Mouse (Mus musculus): ENCODE results near the gene Gldc.

Gene Gldc

DNA sequence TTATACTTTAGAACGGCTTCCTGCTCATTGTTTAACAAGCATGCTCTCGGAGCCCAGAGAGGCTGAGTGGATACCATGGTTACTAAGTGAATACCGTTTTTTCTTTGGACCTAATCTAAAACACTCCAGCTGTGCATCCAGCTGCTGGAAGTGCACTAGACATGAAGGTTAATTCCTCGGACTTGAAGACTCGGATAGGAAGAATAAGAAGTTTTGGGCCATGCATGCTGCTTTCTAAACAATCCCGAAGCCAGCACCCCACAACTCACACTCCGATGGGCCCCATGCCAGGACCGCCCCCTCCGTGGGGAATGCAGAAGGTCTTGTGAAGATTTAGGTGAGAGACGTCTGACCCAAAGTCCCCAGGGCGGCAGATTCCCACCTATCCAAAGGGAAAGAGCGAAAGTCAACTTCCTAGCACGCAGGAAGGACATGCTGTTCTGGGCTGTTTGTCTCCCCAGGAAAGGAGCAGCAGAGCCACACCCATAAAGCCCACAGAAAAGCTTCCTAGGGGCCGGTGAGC is 60.2 kb downstream of the Gldc start:
- in situ Hi-C loops (cut with MboI; ENCODE audit: low pct_unique_long_range_greater_than_20kb in 1 of 2, low sequenced_read_pairs in 2 of 2, unreplicated experiment in 1 of 2): no loop called here

GRCm38 (mm10) chr19:30112961-30113688 is 62.1 kb downstream of the Gldc start:
- in situ Hi-C loops (cut with MboI; ENCODE audit: low pct_unique_long_range_greater_than_20kb in 1 of 2, low sequenced_read_pairs in 2 of 2, unreplicated experiment in 1 of 2): no loop called here

DNA sequence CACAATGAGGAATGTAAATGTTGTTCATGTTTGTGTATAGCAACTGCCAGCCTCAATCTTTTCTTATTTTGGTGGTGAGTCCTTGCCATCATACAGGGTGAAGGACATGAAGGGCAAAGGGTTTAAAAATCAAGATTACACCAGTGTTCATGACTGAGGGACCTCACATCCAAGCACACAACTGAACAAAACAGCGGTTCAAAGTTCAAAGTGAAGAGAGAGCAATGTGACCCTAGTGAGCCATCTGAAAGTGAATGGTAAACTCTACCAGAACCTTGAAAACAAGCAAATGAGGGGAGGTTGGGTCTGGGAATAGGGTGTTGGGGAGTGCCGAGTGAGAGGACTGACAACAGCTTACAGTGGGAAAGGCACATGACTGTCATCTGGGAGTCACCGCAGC is 63.8 kb downstream of the Gldc start:
- in situ Hi-C loops (cut with MboI; ENCODE audit: low pct_unique_long_range_greater_than_20kb in 1 of 2, low sequenced_read_pairs in 2 of 2, unreplicated experiment in 1 of 2): no loop called here

GRCm38 (mm10) chr19:30109122-30109521 is 66.1 kb downstream of the Gldc start:
- in situ Hi-C loops (cut with MboI; ENCODE audit: low pct_unique_long_range_greater_than_20kb in 1 of 2, low sequenced_read_pairs in 2 of 2, unreplicated experiment in 1 of 2): no loop called here

GRCm38 (mm10) chr19:30108616-30109015 is 66.6 kb downstream of the Gldc start:
- in situ Hi-C loops (cut with MboI; ENCODE audit: low pct_unique_long_range_greater_than_20kb in 1 of 2, low sequenced_read_pairs in 2 of 2, unreplicated experiment in 1 of 2): no loop called here

- in situ Hi-C loops (cut with MboI; ENCODE audit: low pct_unique_long_range_greater_than_20kb in 1 of 2, low sequenced_read_pairs in 2 of 2, unreplicated experiment in 1 of 2): no loop called here
Measured at GRCm38 (mm10) chr19:30107221-30107845, 67.9 kb downstream of the Gldc start.

GRCm38 (mm10) chr19:30105045-30105842 is 70.0 kb downstream of the Gldc start:
- in situ Hi-C loops (cut with MboI; ENCODE audit: low pct_unique_long_range_greater_than_20kb in 1 of 2, low sequenced_read_pairs in 2 of 2, unreplicated experiment in 1 of 2): no loop called here

DNA sequence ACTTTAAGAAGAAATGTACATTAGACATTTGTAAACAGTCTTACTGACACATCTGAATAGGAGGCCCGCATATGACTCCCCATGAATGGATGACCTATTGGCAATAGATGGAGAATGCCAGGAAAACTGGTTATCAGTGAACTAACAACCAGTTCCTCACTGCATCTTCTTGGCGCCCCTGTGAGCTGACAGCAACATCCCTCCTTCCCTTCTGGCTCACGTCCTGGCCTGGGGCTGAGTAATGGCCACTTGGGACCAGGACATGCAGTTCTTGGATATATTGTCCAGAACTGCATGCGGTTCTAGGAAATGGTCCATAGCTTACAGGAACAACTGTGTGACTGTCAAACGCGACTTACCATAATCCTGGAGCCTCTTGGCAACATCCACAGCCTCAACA is 72.6 kb downstream of the Gldc start:
- in situ Hi-C loops (cut with MboI; ENCODE audit: low pct_unique_long_range_greater_than_20kb in 1 of 2, low sequenced_read_pairs in 2 of 2, unreplicated experiment in 1 of 2): no loop called here

GRCm38 (mm10) chr19:30100571-30100970 is 74.7 kb downstream of the Gldc start:
- in situ Hi-C loops (cut with MboI; ENCODE audit: low pct_unique_long_range_greater_than_20kb in 1 of 2, low sequenced_read_pairs in 2 of 2, unreplicated experiment in 1 of 2): no loop called here

GRCm38 (mm10) chr19:30097039-30097438 is 78.2 kb downstream of the Gldc start:
- in situ Hi-C loops (cut with MboI; ENCODE audit: low pct_unique_long_range_greater_than_20kb in 1 of 2, low sequenced_read_pairs in 2 of 2, unreplicated experiment in 1 of 2): no loop called here

DNA sequence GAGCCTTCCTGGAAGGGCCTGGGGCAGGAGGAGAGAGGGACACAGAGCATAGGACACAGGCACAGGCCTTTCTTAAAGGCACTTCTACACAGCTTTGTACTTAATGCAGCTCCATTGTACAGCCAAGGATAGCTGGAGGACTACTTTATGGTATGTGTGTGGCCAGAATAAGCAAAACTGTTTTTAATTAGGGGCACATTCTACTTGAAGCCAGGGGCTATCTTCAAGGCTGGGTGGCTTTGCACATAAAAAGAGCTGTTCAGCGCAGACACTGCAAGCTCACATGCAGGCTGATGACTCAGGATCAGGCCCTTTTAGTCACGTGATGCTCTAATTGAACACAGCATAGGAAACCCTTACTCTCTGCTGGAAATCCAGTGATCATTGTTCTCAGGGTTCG is 79.0 kb downstream of the Gldc start:
- in situ Hi-C loops (cut with MboI; ENCODE audit: low pct_unique_long_range_greater_than_20kb in 1 of 2, low sequenced_read_pairs in 2 of 2, unreplicated experiment in 1 of 2): no loop called here

GRCm38 (mm10) chr19:30091644-30092295 is 83.5 kb downstream of the Gldc start:
- in situ Hi-C loops (cut with MboI; ENCODE audit: low pct_unique_long_range_greater_than_20kb in 1 of 2, low sequenced_read_pairs in 2 of 2, unreplicated experiment in 1 of 2): no loop called here

- in situ Hi-C loops (cut with MboI; ENCODE audit: low pct_unique_long_range_greater_than_20kb in 1 of 2, low sequenced_read_pairs in 2 of 2, unreplicated experiment in 1 of 2): no loop called here
Measured at GRCm38 (mm10) chr19:30090163-30090562, 85.1 kb downstream of the Gldc start.

GRCm38 (mm10) chr19:30065797-30066196 is 109.4 kb downstream of the Gldc start:
- in situ Hi-C loops (cut with MboI; ENCODE audit: low pct_unique_long_range_greater_than_20kb in 1 of 2, low sequenced_read_pairs in 2 of 2, unreplicated experiment in 1 of 2): no loop called here

DNA sequence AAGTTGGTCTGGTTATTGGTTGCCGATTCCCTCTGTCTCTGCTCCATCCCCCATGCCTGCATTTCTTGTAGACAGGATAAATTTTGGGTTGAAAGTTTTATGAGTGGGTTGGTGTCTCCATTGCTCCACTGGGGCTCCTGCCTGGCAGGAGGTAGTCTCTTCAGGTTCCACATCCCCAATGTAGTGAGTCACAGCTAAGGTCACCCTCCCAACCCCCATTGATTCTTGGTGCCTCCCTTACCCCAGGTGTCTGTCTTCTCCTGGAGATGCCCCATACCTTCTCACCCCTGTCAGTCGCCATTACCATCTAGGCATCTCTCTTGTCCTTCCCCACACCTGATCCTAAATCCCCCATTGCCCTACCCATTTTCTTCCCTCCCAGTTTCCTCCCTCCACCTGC is 121.0 kb downstream of the Gldc start:
- in situ Hi-C loops (cut with MboI; ENCODE audit: low pct_unique_long_range_greater_than_20kb in 1 of 2, low sequenced_read_pairs in 2 of 2, unreplicated experiment in 1 of 2): no loop called here

DNA sequence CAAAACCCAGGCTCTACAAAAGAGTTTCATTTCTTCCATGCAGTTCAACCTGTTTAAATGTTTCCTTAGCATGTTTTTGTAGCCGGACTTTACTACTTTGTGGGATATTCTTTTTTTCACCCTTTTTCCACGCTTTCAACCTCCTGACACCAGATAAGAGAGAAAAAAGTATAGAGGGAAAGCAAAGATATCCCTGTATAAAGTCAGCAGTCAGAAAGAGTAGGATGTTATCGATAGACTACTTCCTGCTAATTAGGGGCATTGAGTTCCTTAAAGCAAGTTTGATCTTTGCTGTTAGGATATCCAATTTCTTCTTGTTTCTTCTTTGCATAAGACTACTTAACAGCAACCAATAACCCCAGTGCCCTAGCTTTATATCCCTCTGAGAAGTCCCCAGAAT is 123.8 kb downstream of the Gldc start:
- in situ Hi-C loops (cut with MboI; ENCODE audit: low pct_unique_long_range_greater_than_20kb in 1 of 2, low sequenced_read_pairs in 2 of 2, unreplicated experiment in 1 of 2): no loop called here

GRCm38 (mm10) chr19:30050584-30050983 is 124.6 kb downstream of the Gldc start:
- in situ Hi-C loops (cut with MboI; ENCODE audit: low pct_unique_long_range_greater_than_20kb in 1 of 2, low sequenced_read_pairs in 2 of 2, unreplicated experiment in 1 of 2): no loop called here
